Mouse (Mus musculus) left cerebral cortex, postnatal 14 days (tissue): ENCODE measurements around the gene Sfr1. TPM values are rescaled to one million over a fixed set of nuclear protein-coding genes. Genes with fewer than 3 reads are reported as not detected.

Experiments
- DNase-seq, 2 experiments: peaks; one replicate each; pipeline ENCODE4 v3.0.0; 2021 to 2022; ENCODE audit warnings: low spot score in 2 of 2, mixed read lengths in 1 of 2
- intact Hi-C: fragments of 180-260 bp; cut with DNase I; formaldehyde crosslinking; loops from one replicate; pipeline ENCODE4 v1.15.1; 2025
- microRNA-seq, 2 experiments: library from miRNA; unstranded; fragments of <30 nt; microRNA quantifications; one replicate each; pipeline ENCODE4 v1.2.0; 2022
- total RNA-seq, 2 experiments: library from RNA; stranded (reverse); gene quantifications; 2 replicates each; pipeline ENCODE4 v1.2.3; 2021

Sfr1 gene
- total RNA-seq, 2 experiments from 2014 or later: 97.9 to 102 TPM

GRCm38 (mm10) chr19:47747072-47747471, 15.6 kb downstream of the Sfr1 start:
- intact Hi-C loops: no loop called here
- DNase-seq: no peak

DNA sequence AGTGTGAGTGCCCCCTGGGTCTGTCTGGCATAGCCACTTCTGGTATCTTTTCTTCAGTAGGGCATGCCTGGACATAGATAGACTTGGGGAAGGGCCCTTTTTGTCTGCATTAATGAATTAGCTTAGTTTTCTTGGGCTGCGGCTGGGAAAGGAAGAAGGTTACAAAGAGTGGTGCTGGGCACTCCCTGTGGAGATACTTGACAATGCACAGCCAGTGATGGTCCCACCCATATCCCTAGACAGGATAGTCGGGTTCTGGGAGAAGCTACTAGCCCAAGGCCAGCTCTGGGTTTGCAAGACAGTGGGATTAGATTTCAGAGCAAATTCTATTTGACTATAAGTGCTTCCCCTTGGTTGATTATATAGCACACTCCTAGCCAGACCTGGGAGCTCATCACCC, 17.5 kb downstream of the Sfr1 start:
- intact Hi-C loops: no loop called here
- DNase-seq: no peak

GRCm38 (mm10) chr19:47750391-47750790, 18.9 kb downstream of the Sfr1 start:
- intact Hi-C loops: no loop called here

DNA sequence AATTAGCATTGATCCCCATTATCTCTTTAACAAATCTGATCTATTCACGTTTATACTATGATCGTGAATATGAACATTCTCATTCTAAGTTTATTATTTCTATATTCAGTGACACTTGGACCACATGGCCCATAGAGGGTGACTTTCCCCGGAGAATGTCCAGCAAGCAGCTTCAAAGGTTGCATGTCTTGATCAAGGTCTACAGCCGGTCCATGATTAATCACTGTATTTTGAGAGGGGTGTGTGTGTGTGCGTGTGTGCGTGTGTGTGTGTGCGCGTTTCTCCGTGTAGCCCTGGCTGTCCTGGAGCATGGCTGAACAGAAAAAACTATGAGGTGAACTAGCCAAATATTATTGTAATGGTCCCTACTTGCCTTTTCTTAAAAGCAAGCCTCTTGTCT, 21.0 kb downstream of the Sfr1 start:
- no peak for DNase-seq
- intact Hi-C loops: no loop called here

More at GRCm38 (mm10) chr19:47750391-47750790, 18.9 kb downstream of the Sfr1 start:
- no peak for DNase-seq

DNA sequence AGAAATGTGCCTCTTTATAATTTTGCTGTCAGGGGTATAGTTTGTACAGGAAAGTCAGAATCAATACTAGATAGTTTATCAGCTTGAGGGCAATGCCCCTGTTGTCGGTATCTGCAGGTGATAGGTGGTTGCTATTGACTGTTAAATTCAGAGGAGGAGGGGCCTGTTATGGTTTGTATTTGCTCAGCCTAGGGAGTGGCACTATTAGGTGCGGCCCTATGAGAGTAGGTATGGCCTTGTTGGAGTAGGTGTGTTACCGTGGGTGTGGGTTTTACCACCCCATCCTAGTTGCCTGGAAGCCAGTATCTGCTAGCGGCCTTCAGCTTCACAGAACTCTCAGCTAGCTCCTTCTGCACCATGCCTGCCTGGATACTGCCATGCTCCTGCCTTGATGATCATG, 22.4 kb downstream of the Sfr1 start:
- intact Hi-C loops: no loop called here
- no peak for DNase-seq

- DNase-seq: no peak
- intact Hi-C loops: no loop called here
Observed at GRCm38 (mm10) chr19:47754931-47755330, 23.4 kb downstream of the Sfr1 start.

GRCm38 (mm10) chr19:47755625-47756024, 24.1 kb downstream of the Sfr1 start:
- intact Hi-C loops: no loop called here
- no peak for DNase-seq

DNA sequence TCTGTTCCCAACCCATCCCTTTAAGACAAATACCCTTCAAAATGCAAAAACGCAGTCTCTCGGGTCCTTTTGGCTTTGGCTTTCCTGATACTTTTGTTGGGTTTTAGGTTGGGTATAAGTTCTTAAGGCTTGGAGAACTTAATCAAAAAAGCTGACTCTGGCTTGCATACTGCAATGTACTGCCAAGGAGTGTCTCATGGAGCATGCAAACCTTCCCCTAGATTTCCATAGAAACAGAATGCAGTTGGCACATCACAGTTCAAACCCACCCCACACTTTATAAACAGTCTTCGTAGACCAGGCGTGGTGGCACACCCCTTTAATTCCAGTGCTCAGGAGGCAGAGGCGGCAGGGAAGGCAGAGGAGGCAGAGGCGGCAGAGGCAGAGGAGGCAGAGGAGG, 46.4 kb downstream of the Sfr1 start:
- no peak for DNase-seq
- intact Hi-C loops: no loop called here

DNA sequence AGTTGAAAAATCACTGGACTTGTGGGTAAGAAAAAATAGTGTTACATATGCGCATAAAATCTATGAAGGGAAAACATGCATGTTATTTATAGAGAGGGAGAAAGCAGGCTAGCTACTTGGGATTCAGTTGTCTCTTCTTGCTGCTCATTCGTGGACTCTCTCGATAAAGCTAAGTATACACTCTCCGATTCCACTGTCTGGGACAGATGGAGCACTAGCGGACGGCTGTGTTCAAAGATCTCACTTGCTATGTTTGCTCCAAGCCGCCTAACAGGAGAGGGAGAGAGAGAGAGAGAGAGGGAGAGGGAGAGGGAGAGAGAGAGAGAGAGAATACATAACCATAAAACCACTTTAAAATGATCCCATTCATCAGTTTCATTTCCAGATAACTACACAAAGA, 48.7 kb downstream of the Sfr1 start:
- intact Hi-C loops: no loop called here
- DNase-seq: peak; percentile 28 to 54

DNA sequence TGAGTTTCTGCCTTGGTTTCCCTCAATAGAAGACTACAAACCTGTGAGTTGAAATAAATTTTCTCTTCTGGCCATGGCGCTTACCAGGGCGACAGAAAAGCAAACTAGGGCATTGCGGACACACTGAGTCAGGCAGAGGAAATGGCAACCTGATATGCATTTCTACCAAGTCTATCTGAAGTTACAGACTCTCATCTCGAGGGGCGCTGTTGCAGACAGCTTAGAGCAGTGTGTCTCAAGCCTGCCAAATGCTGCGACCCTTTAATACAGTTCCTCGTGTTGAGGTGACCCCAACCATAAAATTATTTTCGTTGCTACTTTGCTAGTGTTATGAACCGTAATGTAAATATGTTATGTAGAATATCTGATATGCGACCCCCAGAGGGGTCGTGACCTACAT, 49.5 kb downstream of the Sfr1 start:
- DNase-seq: no peak
- intact Hi-C loops: no loop called here

DNA sequence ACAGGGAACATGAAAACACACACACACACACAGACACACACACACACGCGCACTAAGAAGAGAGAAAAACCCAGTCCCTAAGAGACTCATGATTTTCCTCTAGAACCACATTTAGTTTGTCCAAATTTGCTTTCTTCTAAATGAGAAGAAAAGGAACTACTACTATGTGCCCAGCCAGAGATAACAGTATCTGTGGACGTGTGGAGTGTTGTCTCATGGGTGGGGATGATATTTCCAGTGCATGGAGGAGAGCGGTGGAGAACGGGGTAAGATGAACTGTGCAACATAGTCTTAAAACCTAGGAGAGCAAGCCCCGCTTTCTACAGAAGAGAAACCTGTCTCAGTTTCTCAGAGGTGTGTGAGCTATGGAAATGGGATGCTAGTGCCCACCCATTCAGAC, 52.4 kb downstream of the Sfr1 start:
- DNase-seq: no peak
- intact Hi-C loops: no loop called here

Small RNA genes within 50 kb of the gene (microRNA-seq; reads per million reads assigned to microRNA genes)
- gene Mir8090: 0 reads per million in 2 experiments

Other genes starting within 250 kb of the Sfr1 start
- 10 to 100 TPM; 28.5 to 29.9 TPM for gene Stn1, start 194.2 kb upstream of the Sfr1 start, total RNA-seq
- gene Slk, start 152.0 kb upstream of the Sfr1 start, total RNA-seq: 10 to 100 TPM; 44.4 to 47.0 TPM
- under 1 TPM; 0.23 to 0.40 TPM for gene Col17a1, start 39.6 kb upstream of the Sfr1 start, total RNA-seq
- gene Gsto1, start 123.3 kb downstream of the Sfr1 start, total RNA-seq: 10 to 100 TPM; 58.1 to 62.5 TPM
- gene Gsto2, start 133.9 kb downstream of the Sfr1 start, total RNA-seq: 1 to 10 TPM; 1.4 to 1.7 TPM
- 1 to 10 TPM in 1 of 2 experiments, under 1 TPM in 1; 0.34 to 1.2 TPM for gene Cfap43, start 187.6 kb downstream of the Sfr1 start, total RNA-seq
- gene Itprip, start 187.6 kb downstream of the Sfr1 start, total RNA-seq: 1 to 10 TPM in 1 of 2 experiments, under 1 TPM in 1; 0.94 to 1.1 TPM
- gene Cfap58, start 206.0 kb downstream of the Sfr1 start, total RNA-seq: under 1 TPM; 0.24 to 0.55 TPM